Mouse (Mus musculus): ENCODE results near the gene Ddr1. TPM values are rescaled to one million over a fixed set of nuclear protein-coding genes. Genes with fewer than 3 reads are reported as not detected.
A peak's percentile ranks its signal among the peaks of the same experiment; 100 is the strongest.

The Ddr1 gene
- total RNA-seq, 2 experiments from 2014 or later = 33.7 to 39.6 TPM

- no peak for DNase-seq
Measured at GRCm38 (mm10) chr17:35721676-35722075, 17.3 kb upstream of the Ddr1 start.

DNA sequence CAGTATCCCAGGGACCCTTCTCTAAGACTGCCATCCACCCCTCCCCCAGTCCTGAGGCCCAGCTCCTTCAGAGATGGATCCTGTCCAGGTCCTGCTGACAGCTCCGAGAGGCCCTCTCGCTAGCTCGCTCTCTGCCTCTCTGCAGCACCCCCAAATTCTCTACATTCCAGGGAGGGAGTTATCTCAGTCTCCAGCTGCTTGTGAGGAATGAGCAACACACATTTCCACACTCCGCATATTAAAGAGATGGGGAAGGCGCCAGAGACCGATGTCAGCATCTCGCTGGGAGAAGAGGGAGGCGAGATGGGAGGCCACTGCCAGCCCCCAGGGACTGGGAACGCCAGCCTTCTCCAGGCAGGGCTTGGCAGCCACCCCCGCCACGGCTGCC is 15.9 kb upstream of the Ddr1 start:
- DNase-seq = peak; percentile 41

DNA sequence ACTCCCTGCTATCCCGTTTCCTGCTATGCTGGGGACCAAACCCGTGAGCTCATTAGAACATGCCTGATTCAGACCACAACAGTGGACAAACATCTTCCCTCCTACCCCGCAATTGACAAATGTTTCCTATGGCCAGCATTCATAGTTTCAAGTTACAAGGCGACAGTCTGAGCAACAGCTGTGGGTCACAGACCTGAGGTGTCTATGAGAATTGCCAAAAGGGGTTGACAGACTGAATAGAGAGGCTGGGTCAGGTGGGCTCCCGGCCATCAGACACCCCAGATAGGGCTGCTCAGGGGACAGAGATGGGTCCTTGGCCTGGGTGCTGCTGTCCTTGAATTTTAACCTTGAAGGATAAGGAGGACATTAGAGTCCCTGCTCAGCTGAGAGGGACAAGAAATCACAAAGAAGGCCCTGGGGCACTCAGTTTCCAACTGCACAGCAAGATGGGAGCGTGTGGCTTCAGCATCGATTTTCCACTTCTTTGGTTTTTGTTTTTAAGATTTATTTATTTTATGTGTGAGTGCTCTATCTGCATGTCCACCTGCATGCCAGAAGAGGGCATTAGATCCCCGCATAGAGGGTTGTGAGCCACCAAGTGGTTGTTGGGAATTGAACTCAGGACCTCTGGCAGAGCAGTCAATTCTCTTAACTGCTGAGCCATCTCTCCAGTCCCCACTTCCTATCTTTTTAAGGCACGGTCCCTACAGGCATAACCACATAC is 15.4 kb upstream of the Ddr1 start:
- no peak for DNase-seq

- DNase-seq = no peak
Measured at GRCm38 (mm10) chr17:35717080-35717479, 12.7 kb upstream of the Ddr1 start.

DNA sequence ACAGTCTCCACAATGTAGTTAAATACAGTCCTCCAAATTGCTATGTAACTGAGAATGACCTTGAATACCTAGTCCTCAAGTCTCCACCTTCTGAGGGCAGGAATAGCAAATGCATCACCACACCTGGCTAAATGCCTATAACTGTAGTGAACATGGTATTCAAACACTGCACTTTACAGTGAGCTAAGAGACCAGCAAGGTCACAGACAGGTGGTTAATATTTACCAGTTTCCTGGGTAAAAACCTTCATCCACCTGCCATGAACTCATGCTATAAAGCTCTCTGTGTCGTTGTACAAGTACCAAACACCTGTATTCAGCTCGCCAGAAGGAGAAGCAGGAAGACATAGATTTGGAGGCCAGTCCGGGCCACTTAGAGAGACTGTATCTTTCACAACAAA is 11.7 kb upstream of the Ddr1 start:
- no peak for DNase-seq

DNA sequence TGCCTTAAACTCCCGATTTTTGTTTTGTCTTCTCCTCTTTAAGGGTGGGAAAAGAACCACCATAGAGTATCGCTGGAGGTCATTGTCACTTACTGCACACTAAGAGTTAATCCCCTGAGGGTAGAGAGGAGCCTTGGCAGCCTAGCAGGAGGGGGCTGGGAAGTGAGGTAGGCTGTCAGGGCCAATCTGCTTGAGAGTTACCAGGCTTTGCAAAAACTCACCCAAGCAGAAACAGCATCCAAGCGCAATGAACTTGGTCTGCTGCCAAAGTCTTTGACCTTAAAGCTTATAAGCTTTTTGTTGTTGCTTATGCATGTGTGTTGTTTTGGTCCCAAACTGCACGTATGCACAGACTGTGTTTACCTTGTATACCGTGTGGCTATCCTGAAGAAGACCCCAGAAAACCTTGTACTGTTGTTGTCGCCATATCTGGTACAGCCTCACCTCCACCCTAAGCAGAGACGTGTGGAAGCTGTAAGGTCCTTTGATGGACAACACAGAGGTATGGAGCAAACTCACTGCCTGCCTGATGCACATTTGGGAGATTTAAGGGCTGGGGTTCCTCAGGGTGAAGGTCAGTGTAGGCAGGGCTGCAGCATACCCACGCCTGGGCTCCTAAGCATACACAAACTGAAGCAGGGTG is 6.4 kb upstream of the Ddr1 start:
- peak; percentile 79 for DNase-seq

DNA sequence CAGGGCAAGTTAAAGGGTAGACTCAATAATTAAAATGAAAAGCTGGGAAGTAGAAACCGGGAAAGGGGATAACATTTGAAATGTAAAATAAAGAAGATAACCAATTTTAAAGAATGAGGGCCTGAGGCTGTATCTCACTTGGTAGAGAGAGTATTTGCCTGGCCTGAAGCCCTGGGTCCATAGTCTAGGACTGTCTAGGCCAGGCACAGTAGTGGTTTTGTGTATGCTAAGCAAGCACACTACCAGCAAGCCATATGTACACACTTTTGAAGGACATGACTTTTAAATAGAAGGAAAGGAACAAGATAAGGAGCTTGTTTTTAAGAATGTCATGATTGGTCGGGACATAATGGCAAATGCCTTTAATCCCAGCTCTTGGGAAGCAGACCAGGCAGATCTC is 4.2 kb upstream of the Ddr1 start:
- DNase-seq = no peak

DNA sequence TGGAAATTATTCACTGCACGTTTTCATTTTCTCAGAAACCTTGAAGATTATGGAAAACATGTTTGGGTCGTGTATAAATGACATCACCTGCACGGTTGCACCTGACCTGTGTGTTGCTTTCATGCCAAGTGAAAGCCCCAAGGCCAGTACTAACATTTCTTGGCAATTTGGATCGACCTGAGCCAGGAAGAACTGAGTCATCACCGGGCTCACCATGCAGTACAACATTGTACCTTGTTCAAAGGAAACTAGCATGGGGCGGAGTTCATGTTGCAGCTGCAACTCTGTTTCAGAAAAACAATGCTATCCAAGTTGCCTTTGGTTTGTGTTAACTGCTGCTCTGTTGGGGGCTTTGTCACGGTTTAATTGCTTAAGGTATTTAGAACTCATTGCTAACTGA is 3.5 kb upstream of the Ddr1 start:
- peak; percentile 35 for DNase-seq

DNA sequence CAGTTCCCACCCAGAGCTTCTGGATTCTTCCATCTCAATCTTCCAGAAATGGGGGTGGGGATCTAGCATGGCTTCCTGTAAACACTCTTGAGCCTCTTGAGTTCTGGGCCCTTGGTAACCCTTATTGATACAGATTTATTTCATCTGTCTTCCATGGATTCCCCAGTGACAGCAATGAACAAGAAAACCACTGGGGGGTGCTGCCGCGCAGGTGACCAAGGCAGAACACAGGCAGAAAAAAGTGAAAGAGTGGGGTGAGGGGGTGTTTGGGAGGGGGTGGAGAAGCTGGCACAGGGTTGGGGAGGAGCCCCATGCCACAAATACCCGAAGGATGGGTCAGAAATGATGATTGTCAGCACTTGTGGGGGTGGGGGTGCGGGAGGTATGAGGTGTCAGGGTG is 1.4 kb upstream of the Ddr1 start:
- peak; percentile 78 for DNase-seq

GRCm38 (mm10) chr17:35703751-35704271 is 610 bp downstream of the Ddr1 start:
- DNase-seq = no peak

- no peak for DNase-seq
Measured at GRCm38 (mm10) chr17:35703065-35703464, 1.4 kb downstream of the Ddr1 start.

- DNase-seq = no peak
Measured at GRCm38 (mm10) chr17:35702605-35703004, 1.8 kb downstream of the Ddr1 start.

GRCm38 (mm10) chr17:35701978-35702461 is 2.4 kb downstream of the Ddr1 start:
- peak; percentile 51 for DNase-seq

DNA sequence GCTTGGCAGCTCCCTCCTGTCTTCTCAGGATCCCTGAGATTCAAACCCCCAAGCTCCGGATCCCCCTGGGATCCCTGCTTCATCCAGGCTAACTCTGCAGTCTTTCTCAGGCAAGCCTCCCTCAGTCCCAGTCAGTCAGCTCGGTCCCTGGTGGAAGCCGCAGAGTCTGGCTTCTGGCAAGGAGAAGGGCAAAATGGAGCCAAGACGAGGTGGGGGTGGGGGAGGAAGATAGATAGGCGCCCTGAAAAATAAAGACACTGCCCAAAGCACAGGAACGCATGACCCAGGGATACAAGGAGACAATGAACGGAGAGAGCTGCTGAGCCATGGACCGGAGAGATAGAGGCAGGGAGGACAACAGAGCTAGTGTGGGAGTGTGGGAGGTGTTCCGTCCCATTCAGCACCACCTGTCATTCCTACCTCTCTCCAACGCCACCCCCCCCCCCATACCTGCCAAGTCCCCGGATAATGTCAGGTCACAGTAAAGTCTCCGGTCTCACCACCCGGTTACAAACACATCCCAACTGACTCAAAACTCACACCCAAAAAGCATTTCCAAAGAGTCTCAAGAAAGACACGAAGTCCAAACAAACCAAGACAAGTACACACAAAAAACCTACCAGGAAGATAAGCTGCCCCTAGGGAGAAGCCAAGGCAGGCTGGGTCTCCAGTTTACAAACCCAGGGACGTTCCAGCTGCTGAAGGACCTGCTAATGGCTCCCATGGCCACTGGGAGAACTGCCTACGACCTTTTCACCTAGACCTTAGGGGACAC is 3.0 kb downstream of the Ddr1 start:
- peak; percentile 58 for DNase-seq

DNA sequence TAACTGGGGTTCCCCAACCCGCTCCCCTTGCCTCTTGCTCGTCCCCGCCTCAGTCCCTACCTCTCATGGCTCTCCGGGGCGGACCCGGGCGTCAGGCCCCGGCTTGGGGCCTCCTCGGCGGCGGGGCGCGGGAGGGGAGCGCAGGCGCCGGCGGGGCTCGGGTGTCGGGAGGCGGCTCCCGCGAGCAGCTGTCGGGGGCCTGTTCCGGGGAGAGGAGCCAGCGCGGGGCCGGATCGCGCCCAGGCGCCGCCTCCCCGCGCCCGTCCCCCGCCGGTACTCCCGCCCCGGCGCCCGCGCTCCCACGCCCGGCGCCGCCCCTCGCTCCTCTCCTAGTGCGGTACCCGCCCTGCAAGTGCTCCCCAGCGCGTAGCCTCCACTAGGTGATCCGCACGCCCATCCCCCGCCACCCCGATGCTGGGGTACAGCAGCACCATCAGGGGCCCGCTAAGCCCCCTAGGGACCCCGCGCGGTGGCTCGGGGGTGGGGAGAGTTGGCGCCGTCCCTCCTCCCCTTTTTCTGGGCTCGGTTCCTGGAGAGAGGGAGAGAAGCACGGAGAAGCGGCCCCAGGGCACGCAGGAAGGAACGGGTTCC is 4.0 kb downstream of the Ddr1 start:
- peak; percentile 89 for DNase-seq

DNA sequence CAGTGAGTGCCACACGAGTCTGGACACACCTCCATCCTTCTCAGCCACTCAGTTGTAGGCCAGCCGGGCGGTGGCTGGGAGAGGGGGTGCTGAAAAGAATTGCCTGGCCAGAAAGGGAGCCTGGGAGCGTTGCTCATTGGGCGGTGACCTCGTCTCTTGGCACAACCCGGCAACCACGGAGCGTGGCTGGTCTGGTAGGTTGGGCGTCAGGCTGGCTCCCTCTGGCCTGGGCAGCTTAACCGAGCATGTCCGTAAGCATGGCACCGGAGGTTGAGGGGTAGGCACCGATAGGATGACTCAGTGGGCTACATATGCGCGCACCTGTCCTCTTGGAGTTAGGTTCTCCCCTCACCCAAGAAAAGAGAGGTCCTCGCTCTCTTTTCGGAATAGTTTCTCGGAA is 4.5 kb downstream of the Ddr1 start:
- DNase-seq = peak; percentile 90

DNA sequence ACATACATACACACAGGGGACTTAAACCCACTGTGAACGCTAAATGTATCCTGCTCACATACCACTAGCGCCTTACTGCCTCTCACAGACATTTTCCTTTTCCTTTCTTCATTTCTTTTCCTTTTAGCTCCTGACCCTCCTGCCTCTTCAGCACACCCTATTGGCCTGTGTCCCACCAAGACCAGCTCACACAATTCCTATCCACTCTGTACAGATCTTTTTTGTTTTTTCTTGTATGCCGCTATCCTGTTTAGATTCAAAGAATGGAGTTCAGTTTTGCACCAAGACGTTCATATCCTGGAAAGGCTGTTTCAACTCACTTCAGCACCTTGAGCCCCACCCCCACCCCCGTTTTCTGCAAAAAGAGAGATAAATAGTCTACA is 5.9 kb downstream of the Ddr1 start:
- no peak for DNase-seq

DNA sequence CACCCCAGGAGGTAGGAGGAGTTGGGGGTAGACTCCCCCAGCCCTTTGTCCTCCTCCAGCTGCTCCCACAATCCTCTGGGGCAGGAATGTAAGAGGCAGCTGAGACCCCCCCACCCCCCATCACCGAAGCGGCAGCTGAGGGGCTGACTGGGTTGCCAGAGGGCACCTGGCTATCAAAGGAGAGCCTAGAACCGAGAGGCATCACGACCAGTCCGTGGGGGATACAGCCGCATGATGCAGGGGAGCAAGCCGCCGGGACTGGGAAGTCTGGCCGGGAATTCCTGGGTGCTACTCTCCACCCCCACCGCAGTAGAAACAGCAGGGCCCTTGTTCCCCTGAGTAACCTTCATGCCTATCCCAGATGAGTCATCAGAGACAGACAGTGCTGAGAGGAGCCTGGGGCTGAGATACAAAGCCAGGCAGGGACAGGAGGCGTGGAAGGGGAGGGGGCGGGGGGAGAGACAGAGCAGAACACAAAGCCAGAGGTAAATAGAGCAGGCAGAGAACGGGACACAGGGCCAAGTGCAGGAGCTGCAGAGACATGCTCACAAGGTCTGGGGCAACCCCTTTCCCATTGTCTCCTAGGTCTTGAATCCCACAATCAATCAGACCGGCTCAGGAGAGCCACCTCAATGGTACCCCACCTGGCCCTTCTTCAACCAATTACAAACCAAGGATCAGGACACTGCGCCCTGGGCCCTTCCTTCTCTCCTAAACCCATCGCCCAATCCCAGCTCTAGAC is 6.5 kb downstream of the Ddr1 start:
- DNase-seq = peak; percentile 66

GRCm38 (mm10) chr17:35697429-35697758 is 7.0 kb downstream of the Ddr1 start:
- no peak for DNase-seq

DNA sequence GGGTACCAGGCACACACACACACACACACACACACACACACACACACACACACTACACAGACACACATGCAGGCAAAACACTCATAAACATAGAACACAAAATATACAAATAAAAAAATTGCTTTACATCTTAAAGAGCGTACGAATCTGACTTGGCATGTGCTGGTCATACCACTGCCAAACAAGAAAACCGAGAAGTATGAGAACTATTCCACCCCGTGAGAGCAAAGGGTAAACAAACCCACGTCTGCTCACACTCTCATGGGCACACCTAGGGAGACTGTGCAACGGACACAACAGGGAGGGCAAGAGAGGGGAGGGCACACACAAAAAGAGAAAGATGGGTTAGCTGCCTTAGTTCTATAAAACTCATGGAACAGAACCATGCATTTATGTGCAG is 7.7 kb downstream of the Ddr1 start:
- no peak for DNase-seq

- no peak for DNase-seq
Measured at GRCm38 (mm10) chr17:35695289-35695688, 9.1 kb downstream of the Ddr1 start.

GRCm38 (mm10) chr17:35693906-35694305 is 10.5 kb downstream of the Ddr1 start:
- DNase-seq = no peak
